Mouse (Mus musculus) intestine, postnatal 0 days (tissue): Measurements from ENCODE around the gene Mybl2. TPM values are rescaled to one million over a fixed set of nuclear protein-coding genes. Genes with fewer than 3 reads are reported as not detected.

Experiments
- ATAC-seq: fragments of 200-750 bp; cut with Nextera tagmentation; 2 replicates; pipeline ENCODE4 v1.8.0; 2017; ENCODE audit warnings: mild to moderate bottlenecking, moderate TSS enrichment, moderate library complexity
- H3K27ac ChIP-seq: fragments of 300-500 bp; sonication (generic); 2 replicates; pipeline ENCODE4 v1.5.1; 2014; ENCODE audit warnings: mild to moderate bottlenecking, low read depth, low read length, moderate library complexity
- H3K27me3 ChIP-seq: fragments of 300-500 bp; sonication (generic); replicated peaks from 2 replicates; pipeline ENCODE4 v1.6.1; 2014; ENCODE audit warnings: low read length, mixed read lengths; ENCODE audit not compliant: control insufficient read depth, insufficient read depth
- H3K36me3 ChIP-seq: fragments of 300-500 bp; sonication (generic); 2 replicates; pipeline ENCODE4 v1.6.1; 2014; ENCODE audit warnings: mild to moderate bottlenecking, moderate library complexity; ENCODE audit not compliant: control insufficient read depth, insufficient read depth
- H3K4me1 ChIP-seq: fragments of 300-500 bp; sonication (generic); replicated peaks from 2 replicates; pipeline ENCODE4 v1.6.1; 2014; ENCODE audit warnings: antibody characterized with exemption, low read length, mixed read lengths; ENCODE audit not compliant: control insufficient read depth, insufficient read depth
- H3K4me2 ChIP-seq: fragments of 300-500 bp; sonication (generic); replicated peaks from 2 replicates; pipeline ENCODE4 v1.6.1; 2014; ENCODE audit warnings: low read depth, mild to moderate bottlenecking, moderate library complexity
- H3K4me3 ChIP-seq: fragments of 300-500 bp; sonication (generic); 2 replicates; pipeline ENCODE4 v1.5.1; 2014; ENCODE audit warnings: low read depth, low read length
- H3K9ac ChIP-seq: fragments of 300-500 bp; sonication (generic); 2 replicates; pipeline ENCODE4 v1.6.1; 2014; ENCODE audit warnings: mild to moderate bottlenecking, low read depth, low read length
- H3K9me3 ChIP-seq: fragments of 300-500 bp; sonication (generic); 2 replicates; pipeline ENCODE4 v1.6.1; 2016; ENCODE audit warnings: mixed run types; ENCODE audit not compliant: control insufficient read depth
- CTCF ChIP-seq: sonication (generic); IDR thresholded peaks from 2 replicates; pipeline ENCODE4 v1.5.1; 2016; ENCODE audit warnings: low read depth, mild to moderate bottlenecking, control low read depth, antibody characterized with exemption, moderate library complexity
- WGBS: fragments of 180-500 bp; shearing (Covaris S2); extraction: QIAGEN DNeasy Blood & Tissue Kit; methylation state at CpG from one replicate; pipeline ENCODE4 v1.1.7; 2014; 5-methylcytosine and 5-hydroxymethylcytosine counted together
- microRNA-seq: library from miRNA; unstranded; fragments of <30 nt; microRNA quantifications from one replicate; pipeline ENCODE4, GENCODE M21; 2016
- polyA plus RNA-seq: library from polyadenylated mRNA; unstranded; fragments of >200 nt; fragmentation: Nextera tagmentation; extraction: Ambion mirVana; gene quantifications from 2 replicates; pipeline ENCODE4 v1.2.1, GENCODE M21; 2015

The Mybl2 gene
- polyA plus RNA-seq, 1 experiment from 2014 or later: 5.1 TPM

DNA sequence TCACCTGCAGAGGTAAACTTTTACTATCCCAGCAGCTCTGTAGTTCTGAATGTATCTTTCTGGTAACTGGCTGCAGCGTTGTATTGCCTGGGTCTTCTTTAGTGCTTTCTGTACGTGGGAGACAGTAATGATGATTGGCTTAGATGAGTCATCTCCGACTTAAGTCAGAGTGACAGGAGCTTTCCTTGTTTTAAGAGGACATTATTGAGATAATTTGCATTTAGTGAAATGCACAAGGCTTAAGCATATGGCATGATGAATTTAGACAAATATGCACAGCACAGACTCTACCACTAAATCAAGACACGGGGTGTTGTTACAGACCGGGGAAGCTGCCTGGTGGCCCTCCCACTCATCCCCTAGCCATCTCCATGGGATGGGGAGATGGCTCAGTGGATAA lies 77.8 kb downstream of the Mybl2 start:
- Histone ChIP-seq H3K27me3 (no peaks in the 10 kb centered on the region), H3K36me3 (no peaks in the 10 kb centered on the region), H3K27ac (no peak overlapping the region), H3K4me1 (no peaks in the 10 kb centered on the region), H3K4me3 (no peak overlapping the region), H3K9ac (no peak overlapping the region), H3K9me3 (no peaks in the 10 kb centered on the region), H3K4me2 (no peak overlapping the region)
- 84% methylated on average over 5 of the region's 5 CpGs for WGBS
- TF ChIP-seq CTCF: no peak
- no peak for ATAC-seq

Small RNAs within 50 kb of the gene (microRNA-seq; reads per million reads assigned to microRNA genes)
- gene Gm22174 (not detected), gene Mir7003 (not detected)

Other genes starting within 250 kb of the Mybl2 start
- 57.7 and 65.8 TPM in 2 replicates for gene Srsf6, start 123.2 kb upstream of the Mybl2 start, polyA plus RNA-seq
- 0.04 and 0.25 TPM in 2 replicates for gene L3mbtl1, start 111.2 kb upstream of the Mybl2 start, polyA plus RNA-seq
- 5.2 and 5.4 TPM in 2 replicates for gene Sgk2, start 67.4 kb upstream of the Mybl2 start, polyA plus RNA-seq
- 30.0 and 36.4 TPM in 2 replicates for gene Ift52, start 37.3 kb upstream of the Mybl2 start, polyA plus RNA-seq
- gene Gtsf1l, start 33.2 kb downstream of the Mybl2 start, polyA plus RNA-seq: not detected in 2 replicates
- gene Tox2, start 148.4 kb downstream of the Mybl2 start, polyA plus RNA-seq: 2.0 and 3.3 TPM in 2 replicates